Mouse (Mus musculus): ENCODE measurements at regions not wholly inside any gene's neighbourhood (a gene's known extent, or its start where the extent isn't known, plus 50 kb on each side); places are given as distances from the start of the nearest gene placed in this dataset.

GRCm38 (mm10) chr14:46175291-46176216 is 203.7 kb upstream of the Gm15217 start:
- Histone ChIP-seq H3K79me2 (ENCODE audit: control insufficient read depth, insufficient read depth) (no peaks in the 10 kb centered on the region), H3K27me3 (ENCODE audit: control insufficient read depth, insufficient read depth, insufficient read length) (no peaks in the 10 kb centered on the region), H3K4me3 (no peak overlapping the region), H3K4me2 (ENCODE audit: low read depth) (no peak overlapping the region), H3ac (ENCODE audit: control insufficient read depth, insufficient read length) (no peak overlapping the region), H3K36me3 (ENCODE audit: control insufficient read depth, insufficient read depth) (no peaks in the 10 kb centered on the region)
- TF ChIP-seq SRF (IDR thresholded peaks at IDR 0.05; ENCODE audit: control insufficient read depth, insufficient read length, low read depth) (no peak), REST (IDR thresholded peaks at IDR 0.05; ENCODE audit: insufficient read depth, insufficient read length) (no peak)

GRCm38 (mm10) chr14:46179024-46179423 is 200.2 kb upstream of the Gm15217 start:
- Histone ChIP-seq H3ac (ENCODE audit: control insufficient read depth, insufficient read length) (no peak overlapping the region), H3K36me3 (ENCODE audit: control insufficient read depth, insufficient read depth) (no peaks in the 10 kb centered on the region), H3K79me2 (ENCODE audit: control insufficient read depth, insufficient read depth) (no peaks in the 10 kb centered on the region), H3K4me3 (no peak overlapping the region), H3K27me3 (ENCODE audit: control insufficient read depth, insufficient read depth, insufficient read length) (no peaks in the 10 kb centered on the region), H3K4me2 (ENCODE audit: low read depth) (no peak overlapping the region)
- TF ChIP-seq USF1 (IDR thresholded peaks at IDR 0.05; ENCODE audit: low read depth) (no peak), CEBPB (IDR thresholded peaks at IDR 0.05; ENCODE audit: insufficient read depth, poor library complexity, severe bottlenecking) (no peak), SRF (IDR thresholded peaks at IDR 0.05; ENCODE audit: control insufficient read depth, insufficient read length, low read depth) (no peak), MYOD1 (IDR thresholded peaks at IDR 0.05; ENCODE audit: control insufficient read depth in 1 of 3, insufficient read length in 2 of 3, low read depth in 2 of 3) (no peak), E2F4 (IDR thresholded peaks at IDR 0.05; ENCODE audit: insufficient read depth) (no peak), REST (IDR thresholded peaks at IDR 0.05; ENCODE audit: insufficient read depth, insufficient read length) (no peak), MYOG (IDR thresholded peaks at IDR 0.05; ENCODE audit: control insufficient read depth in 1 of 3, insufficient read depth in 1 of 3, insufficient read length in 2 of 3, low read depth in 2 of 3) (no peak), TCF12 (IDR thresholded peaks at IDR 0.05; ENCODE audit: insufficient read depth, poor library complexity, severe bottlenecking) (no peak), POLR2A (IDR thresholded peaks at IDR 0.05; ENCODE audit: insufficient read length, low read depth) (no peak)

GRCm38 (mm10) chr14:46191639-46192399 is 187.4 kb upstream of the Gm15217 start:
- Histone ChIP-seq H3K79me2 (ENCODE audit: control insufficient read depth, insufficient read depth) (no peaks in the 10 kb centered on the region), H3K4me2 (ENCODE audit: low read depth) (no peak overlapping the region), H3ac (ENCODE audit: control insufficient read depth, insufficient read length) (no peak overlapping the region), H3K4me3 (no peak overlapping the region), H3K36me3 (ENCODE audit: control insufficient read depth, insufficient read depth) (no peaks in the 10 kb centered on the region), H3K27me3 (ENCODE audit: control insufficient read depth, insufficient read depth, insufficient read length) (no peaks in the 10 kb centered on the region)
- TF ChIP-seq E2F4 (IDR thresholded peaks at IDR 0.05; ENCODE audit: insufficient read depth) (no peak), SRF (IDR thresholded peaks at IDR 0.05; ENCODE audit: control insufficient read depth, insufficient read length, low read depth) (no peak), CEBPB (IDR thresholded peaks at IDR 0.05; ENCODE audit: insufficient read depth, poor library complexity, severe bottlenecking) (no peak), POLR2AphosphoS2 (IDR thresholded peaks at IDR 0.05; ENCODE audit: insufficient read length, low read depth) (no peak), MAX (IDR thresholded peaks at IDR 0.05; ENCODE audit: low read depth) (no peak), USF1 (IDR thresholded peaks at IDR 0.05; ENCODE audit: low read depth) (no peak), TCF12 (IDR thresholded peaks at IDR 0.05; ENCODE audit: insufficient read depth, poor library complexity, severe bottlenecking) (no peak), MYOD1 (IDR thresholded peaks at IDR 0.05; ENCODE audit: control insufficient read depth in 1 of 3, insufficient read length in 2 of 3, low read depth in 2 of 3) (no peak), MYOG (IDR thresholded peaks at IDR 0.05; ENCODE audit: control insufficient read depth in 1 of 3, insufficient read depth in 1 of 3, insufficient read length in 2 of 3, low read depth in 2 of 3) (no peak), POLR2A (IDR thresholded peaks at IDR 0.05; ENCODE audit: insufficient read length, low read depth) (no peak), TCF3 (IDR thresholded peaks at IDR 0.05; ENCODE audit: insufficient read length, low read depth) (no peak), REST (IDR thresholded peaks at IDR 0.05; ENCODE audit: insufficient read depth, insufficient read length) (no peak)

GRCm38 (mm10) chr14:46193577-46193976 is 185.6 kb upstream of the Gm15217 start:
- Histone ChIP-seq H3K4me3 (no peak overlapping the region), H3K36me3 (ENCODE audit: control insufficient read depth, insufficient read depth) (no peaks in the 10 kb centered on the region), H3ac (ENCODE audit: control insufficient read depth, insufficient read length) (no peak overlapping the region), H3K27me3 (ENCODE audit: control insufficient read depth, insufficient read depth, insufficient read length) (no peaks in the 10 kb centered on the region), H3K79me2 (ENCODE audit: control insufficient read depth, insufficient read depth) (no peaks in the 10 kb centered on the region), H3K4me2 (ENCODE audit: low read depth) (no peak overlapping the region)
- TF ChIP-seq E2F4 (IDR thresholded peaks at IDR 0.05; ENCODE audit: insufficient read depth), result no peak

- Histone ChIP-seq H3ac (ENCODE audit: control insufficient read depth, insufficient read length) (no peak overlapping the region), H3K4me2 (ENCODE audit: low read depth) (no peak overlapping the region), H3K27me3 (ENCODE audit: control insufficient read depth, insufficient read depth, insufficient read length) (no peaks in the 10 kb centered on the region), H3K79me2 (ENCODE audit: control insufficient read depth, insufficient read depth) (no peaks in the 10 kb centered on the region), H3K4me3 (no peak overlapping the region), H3K36me3 (ENCODE audit: control insufficient read depth, insufficient read depth) (no peaks in the 10 kb centered on the region)
- TF ChIP-seq MYOG (IDR thresholded peaks at IDR 0.05; ENCODE audit: control insufficient read depth in 1 of 3, insufficient read depth in 1 of 3, insufficient read length in 2 of 3, low read depth in 2 of 3), result no peak
- no peak for TF ChIP-seq POLR2AphosphoS2 (IDR thresholded peaks at IDR 0.05; ENCODE audit: insufficient read length, low read depth)
- no peak for TF ChIP-seq E2F4 (IDR thresholded peaks at IDR 0.05; ENCODE audit: insufficient read depth)
- no peak for TF ChIP-seq REST (IDR thresholded peaks at IDR 0.05; ENCODE audit: insufficient read depth, insufficient read length)
- TF ChIP-seq TCF12 (IDR thresholded peaks at IDR 0.05; ENCODE audit: insufficient read depth, poor library complexity, severe bottlenecking), result no peak
- no peak for TF ChIP-seq TCF3 (IDR thresholded peaks at IDR 0.05; ENCODE audit: insufficient read length, low read depth)
- no peak for TF ChIP-seq SRF (IDR thresholded peaks at IDR 0.05; ENCODE audit: control insufficient read depth, insufficient read length, low read depth)
- TF ChIP-seq MAX (IDR thresholded peaks at IDR 0.05; ENCODE audit: low read depth), result no peak
- no peak for TF ChIP-seq USF1 (IDR thresholded peaks at IDR 0.05; ENCODE audit: low read depth)
- no peak for TF ChIP-seq CEBPB (IDR thresholded peaks at IDR 0.05; ENCODE audit: insufficient read depth, poor library complexity, severe bottlenecking)
- no peak for TF ChIP-seq POLR2A (IDR thresholded peaks at IDR 0.05; ENCODE audit: insufficient read length, low read depth)
- TF ChIP-seq MYOD1 (IDR thresholded peaks at IDR 0.05; ENCODE audit: control insufficient read depth in 1 of 3, insufficient read length in 2 of 3, low read depth in 2 of 3), result no peak
These were observed 183.3 kb upstream of the Gm15217 start for GRCm38 (mm10) chr14:46195939-46196338.

All from myocyte (in vitro differentiated cells).